Mouse (Mus musculus) midbrain, postnatal 0 days (tissue): ENCODE data around the gene Snd1. TPM values are rescaled to one million over a fixed set of nuclear protein-coding genes. Genes with fewer than 3 reads are reported as not detected.

Experiments used
- ATAC-seq: fragments of 200-750 bp; cut with Nextera tagmentation; 2 replicates; pipeline ENCODE4 v1.8.0; 2017; ENCODE audit warnings: moderate number of reproducible peaks, mild to moderate bottlenecking, moderate TSS enrichment, moderate library complexity; ENCODE audit not compliant: low FRiP score
- DNase-seq: peaks from one replicate; pipeline ENCODE4 v3.0.0-alpha.2; 2015; ENCODE audit warnings: low spot score
- H3K27ac ChIP-seq: fragments of 300-500 bp; sonication (generic); 2 replicates; pipeline ENCODE4 v1.5.1; 2014; ENCODE audit warnings: low read depth, mild to moderate bottlenecking, low read length, mixed read lengths
- H3K27me3 ChIP-seq: fragments of 300-500 bp; sonication (generic); 2 replicates; pipeline ENCODE4 v1.6.1; 2014; ENCODE audit warnings: low read length, control low read depth, mixed read lengths; ENCODE audit not compliant: insufficient read depth
- H3K36me3 ChIP-seq: fragments of 300-500 bp; sonication (generic); 2 replicates; pipeline ENCODE4 v1.6.1; 2014; ENCODE audit warnings: low read length, control low read depth, mixed read lengths; ENCODE audit not compliant: insufficient read depth
- H3K4me1 ChIP-seq: fragments of 300-500 bp; sonication (generic); 2 replicates; pipeline ENCODE4 v1.6.1; 2014; ENCODE audit warnings: mild to moderate bottlenecking, control low read depth, antibody characterized with exemption, low read length, mixed read lengths; ENCODE audit not compliant: insufficient read depth
- H3K4me2 ChIP-seq: fragments of 300-500 bp; sonication (generic); 2 replicates; pipeline ENCODE4 v1.6.1; 2014; ENCODE audit warnings: low read depth, mild to moderate bottlenecking, low read length, mixed read lengths; ENCODE audit not compliant: poor library complexity, severe bottlenecking
- H3K4me3 ChIP-seq: fragments of 300-500 bp; sonication (generic); 2 replicates; pipeline ENCODE4 v1.5.1; 2014; ENCODE audit warnings: low read depth, mild to moderate bottlenecking, low read length, moderate library complexity
- H3K9ac ChIP-seq: fragments of 300-500 bp; sonication (generic); replicated peaks from 2 replicates; pipeline ENCODE4 v1.6.1; 2014; ENCODE audit warnings: mild to moderate bottlenecking, low read length, moderate library complexity, mixed read lengths; ENCODE audit not compliant: poor library complexity, severe bottlenecking
- H3K9me3 ChIP-seq: fragments of 300-500 bp; sonication (generic); 2 replicates; pipeline ENCODE4 v1.6.1; 2016; ENCODE audit warnings: low read length, control low read depth
- CTCF ChIP-seq: IDR thresholded peaks from 2 replicates; pipeline ENCODE4 v1.5.1; 2016; ENCODE audit warnings: antibody characterized with exemption, mild to moderate bottlenecking
- WGBS: fragments of 180-500 bp; shearing (Covaris S2); extraction: QIAGEN DNeasy Blood & Tissue Kit; methylation state at CpG from one replicate; pipeline ENCODE4 v1.1.7; 2014; 5-methylcytosine and 5-hydroxymethylcytosine counted together
- polyA plus RNA-seq: library from polyadenylated mRNA; unstranded; fragments of >200 nt; fragmentation: Nextera tagmentation; extraction: Ambion mirVana; gene quantifications from 2 replicates; pipeline ENCODE4 v1.2.1, GENCODE M21; 2015
- total RNA-seq: library from RNA; depleted of rRNA; stranded (reverse); fragments of >200 nt; gene quantifications from 2 replicates; pipeline ENCODE4 v1.2.3, GENCODE M21; 2014

The Snd1 gene
- total and polyA plus RNA-seq, 2 experiments from 2014 or later: 70.6 to 81.1 TPM

- 88% methylated on average over 3 of the region's 3 CpGs for WGBS
- Histone ChIP-seq H3K4me1 (peaks cover 18% of the 10 kb centered on the region), H3K27ac (no peak overlapping the region), H3K9me3 (no peaks in the 10 kb centered on the region), H3K27me3 (no peaks in the 10 kb centered on the region), H3K36me3 (peaks cover 15% of the 10 kb centered on the region; the same call in 1 of the 2 replicates), H3K9ac (no peak overlapping the region), H3K4me3 (no peak overlapping the region), H3K4me2 (no peak overlapping the region)
- ATAC-seq (no peak), DNase-seq (no peak)
- no peak for TF ChIP-seq CTCF
Observed at GRCm38 (mm10) chr6:28823375-28823774, 348.4 kb downstream of the Snd1 start.

DNA sequence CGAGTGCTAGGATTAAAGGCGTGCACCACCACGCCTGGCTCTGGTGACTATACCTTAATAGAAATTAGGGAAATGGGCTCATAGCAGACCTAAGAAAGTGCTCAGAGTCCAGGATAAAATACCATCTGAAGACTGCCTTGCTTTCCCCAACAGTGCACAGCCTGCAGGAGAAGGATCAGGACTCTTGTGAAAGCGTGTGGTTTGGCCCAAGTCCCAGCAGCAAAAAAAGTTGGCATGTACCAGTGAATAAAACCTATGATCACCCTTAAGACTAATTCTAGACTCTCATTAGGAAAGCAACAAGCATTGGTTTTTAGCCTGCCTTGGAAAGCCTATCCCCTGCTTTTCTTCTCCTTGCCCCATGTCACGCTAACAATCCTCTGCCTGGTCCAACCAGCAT lies 348.9 kb downstream of the Snd1 start:
- DNase-seq: no peak
- WGBS: 90% methylated on average over 5 of the region's 5 CpGs
- H3K4me1 ChIP-seq: peaks cover 18% of the 10 kb centered on the region

DNA sequence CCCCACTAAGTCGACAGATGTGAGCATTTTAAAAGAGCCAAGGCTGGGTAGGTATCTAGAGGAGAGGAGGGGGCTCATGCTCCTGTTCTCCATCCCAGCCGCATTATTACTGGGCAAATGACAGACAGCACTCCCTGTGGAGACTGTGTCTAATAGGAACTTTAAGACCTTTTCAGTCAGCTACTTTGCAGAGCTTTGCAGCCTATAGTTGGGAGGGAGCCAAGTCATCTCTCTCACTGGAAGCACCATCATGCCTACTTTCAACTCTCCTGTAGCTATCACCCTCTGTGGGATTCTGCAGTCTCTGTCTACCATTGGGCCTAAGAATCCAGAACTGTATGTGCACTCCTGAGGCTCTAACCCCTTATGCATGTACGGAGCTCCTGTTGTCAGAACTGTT lies 351.0 kb downstream of the Snd1 start:
- H3K27me3 ChIP-seq: no peaks in the 10 kb centered on the region
- TF ChIP-seq CTCF: no peak
- H3K9me3 ChIP-seq: no peaks in the 10 kb centered on the region
- no peak for DNase-seq
- WGBS: 46% methylated on average over 3 of the region's 3 CpGs
- H3K4me2 ChIP-seq: peak overlapping the region; percentile 18
- no peak for ATAC-seq
- no peak overlapping the region for H3K4me3 ChIP-seq
- no peak overlapping the region for H3K27ac ChIP-seq
- H3K4me1 ChIP-seq: peaks cover 33% of the 10 kb centered on the region
- H3K36me3 ChIP-seq: 0 out of 2 replicates have a peak, but pooled peaks cover 2% of the 10 kb centered on the region
- no peak overlapping the region for H3K9ac ChIP-seq

More for the DNA sequence above, 348.9 kb downstream of the Snd1 start:
- H3K4me3 ChIP-seq: no peak overlapping the region
- no peaks in the 10 kb centered on the region for H3K9me3 ChIP-seq
- no peaks in the 10 kb centered on the region for H3K27me3 ChIP-seq
- TF ChIP-seq CTCF: no peak
- no peak for ATAC-seq
- H3K36me3 ChIP-seq: peaks cover 13% of the 10 kb centered on the region; the same call in 1 of the 2 replicates
- H3K27ac ChIP-seq: no peak overlapping the region
- H3K9ac ChIP-seq: no peak overlapping the region
- no peak overlapping the region for H3K4me2 ChIP-seq

GRCm38 (mm10) chr6:28826689-28827389 lies 351.9 kb downstream of the Snd1 start:
- peak; percentile 41 for DNase-seq
- peak; percentile 68 for TF ChIP-seq CTCF
- Histone ChIP-seq H3K9me3 (no peaks in the 10 kb centered on the region), H3K4me2 (peak overlapping the region; percentile 94), H3K4me1 (peaks cover 33% of the 10 kb centered on the region), H3K4me3 (peak overlapping the region; percentile 45), H3K36me3 (0 out of 2 replicates have a peak, but pooled peaks cover 2% of the 10 kb centered on the region), H3K27me3 (no peaks in the 10 kb centered on the region), H3K27ac (no peak overlapping the region), H3K9ac (peak overlapping the region; percentile 52)
- no peak for ATAC-seq
- 44% methylated on average over 9 of the region's 9 CpGs for WGBS

GRCm38 (mm10) chr6:28827565-28827964 lies 352.6 kb downstream of the Snd1 start:
- 0 out of 2 replicates have a peak, but pooled peaks cover 2% of the 10 kb centered on the region for H3K36me3 ChIP-seq
- peak overlapping the region; percentile 45 for H3K4me3 ChIP-seq
- no peak overlapping the region for H3K27ac ChIP-seq
- DNase-seq: no peak
- H3K4me1 ChIP-seq: peaks cover 33% of the 10 kb centered on the region
- ATAC-seq: no peak
- no peaks in the 10 kb centered on the region for H3K27me3 ChIP-seq
- H3K9me3 ChIP-seq: no peaks in the 10 kb centered on the region
- WGBS: 5% methylated on average over 3 of the region's 3 CpGs
- H3K4me2 ChIP-seq: peak overlapping the region; percentile 94
- H3K9ac ChIP-seq: peak overlapping the region; percentile 42
- TF ChIP-seq CTCF: no peak

GRCm38 (mm10) chr6:28828593-28828992 lies 353.7 kb downstream of the Snd1 start:
- 8% methylated on average over 6 of the region's 6 CpGs for WGBS
- DNase-seq: no peak
- peak overlapping the region; percentile 34; the same call in 1 of the 2 replicates for H3K27ac ChIP-seq

More at GRCm38 (mm10) chr6:28828593-28828992, 353.7 kb downstream of the Snd1 start:
- H3K9ac ChIP-seq: peak overlapping the region; percentile 50
- H3K9me3 ChIP-seq: no peaks in the 10 kb centered on the region
- TF ChIP-seq CTCF: 0 out of 2 replicates have a peak, but pooled peaks have one; percentile 24
- H3K4me3 ChIP-seq: peak overlapping the region; percentile 45
- H3K36me3 ChIP-seq: 0 out of 2 replicates have a peak, but pooled peaks cover 2% of the 10 kb centered on the region
- peaks cover 31% of the 10 kb centered on the region for H3K4me1 ChIP-seq
- H3K4me2 ChIP-seq: peak overlapping the region; percentile 94
- ATAC-seq: no peak
- H3K27me3 ChIP-seq: no peaks in the 10 kb centered on the region
